Mouse (Mus musculus) layer of hippocampus, adult 9-11 months (tissue): ENCODE data around the gene Mbnl2.

Experiments
- DNase-seq: peaks from one replicate; pipeline ENCODE4 v3.0.0; 2022

Mbnl2 gene

DNA sequence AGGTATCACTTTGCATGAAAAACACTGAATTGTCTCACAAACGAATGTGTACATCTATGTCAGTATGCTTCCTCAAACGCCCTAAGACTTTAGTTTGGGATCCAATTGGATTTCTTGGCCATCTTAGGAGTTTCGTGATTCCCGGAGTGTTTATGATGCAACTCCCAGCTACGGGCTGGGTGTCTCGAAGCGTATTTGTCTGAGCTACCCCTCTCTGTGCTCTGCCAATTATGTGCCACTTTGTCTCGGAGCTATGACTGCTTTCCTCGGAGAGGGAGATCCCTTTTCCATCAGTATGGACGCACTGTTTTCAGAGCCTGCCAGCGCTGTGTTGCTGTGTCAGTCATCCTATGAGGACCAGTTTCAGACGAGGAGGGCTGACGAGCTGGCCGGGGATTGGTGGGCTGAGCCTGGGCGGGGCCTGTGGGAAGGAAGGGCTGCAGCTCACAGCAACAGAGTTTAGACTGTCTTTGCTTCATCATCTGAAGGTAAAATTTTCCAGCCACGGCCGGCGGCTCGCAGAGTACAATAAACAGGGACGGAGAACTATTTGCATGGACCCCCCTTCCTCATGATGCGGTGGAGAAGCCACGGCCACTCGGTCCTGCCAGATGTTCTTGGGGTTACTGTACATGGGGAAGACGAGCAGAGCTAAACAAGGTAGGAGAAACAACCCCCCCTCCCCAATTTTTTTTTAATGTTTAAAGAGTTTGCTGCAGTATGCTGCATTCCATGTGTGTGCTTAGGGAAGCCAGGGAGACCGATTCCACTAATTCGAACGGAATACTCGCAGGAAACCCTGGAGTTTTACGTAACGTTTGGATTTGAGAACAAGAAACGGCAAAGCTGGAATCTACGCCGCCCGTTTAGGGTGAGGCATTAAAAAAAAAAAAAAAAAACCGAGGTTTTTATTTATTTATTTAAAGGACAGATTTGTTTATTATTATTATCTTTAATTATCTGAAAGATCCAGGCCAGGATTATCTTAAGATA, at the start of gene Mbnl2:
Gene Mbnl2 (plus strand): TSS at position 424 of the 993 bp plus-strand sequence.
- DNase-seq, result peak; percentile 97

DNA sequence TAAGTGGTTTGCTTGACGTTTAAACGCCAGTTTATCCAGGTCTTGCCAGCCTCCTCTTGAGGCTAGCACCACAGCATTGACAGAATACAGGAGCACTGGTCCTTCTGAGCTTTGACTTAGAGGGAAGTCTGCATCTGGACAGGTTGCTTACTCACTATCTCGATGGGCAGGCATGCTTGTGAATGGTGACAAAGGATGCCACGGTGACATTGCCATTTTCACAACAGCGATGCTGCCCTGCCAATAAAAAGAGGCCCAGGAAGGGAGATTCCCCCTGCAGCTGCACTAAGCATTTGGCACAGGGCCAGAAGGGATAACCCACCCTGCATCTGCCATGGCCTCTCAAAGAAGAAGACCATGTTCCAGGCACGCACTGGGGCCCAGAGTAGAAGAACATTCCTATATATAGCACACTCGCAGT, 43.4 kb upstream of the Mbnl2 start:
- DNase-seq, result no peak

DNA sequence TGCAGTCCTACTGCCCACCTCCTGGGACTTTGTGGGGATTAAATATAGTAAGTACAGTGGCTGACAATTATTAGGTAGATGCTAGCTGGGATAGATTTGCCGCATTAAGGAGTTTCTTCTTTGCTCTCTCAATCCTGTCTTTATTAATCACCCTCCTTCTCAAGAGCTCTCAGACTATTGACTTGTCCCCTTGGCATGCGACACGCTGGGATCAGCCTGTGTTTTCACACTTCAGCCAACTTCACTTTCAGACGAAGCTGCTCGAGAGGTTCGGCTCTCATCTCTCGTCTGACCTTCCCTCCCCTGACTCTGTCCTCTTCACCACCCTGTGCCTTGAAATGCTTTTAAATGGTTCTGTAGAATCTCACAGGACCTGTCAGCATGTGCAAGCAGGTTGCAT, 39.9 kb upstream of the Mbnl2 start:
- no peak for DNase-seq

DNA sequence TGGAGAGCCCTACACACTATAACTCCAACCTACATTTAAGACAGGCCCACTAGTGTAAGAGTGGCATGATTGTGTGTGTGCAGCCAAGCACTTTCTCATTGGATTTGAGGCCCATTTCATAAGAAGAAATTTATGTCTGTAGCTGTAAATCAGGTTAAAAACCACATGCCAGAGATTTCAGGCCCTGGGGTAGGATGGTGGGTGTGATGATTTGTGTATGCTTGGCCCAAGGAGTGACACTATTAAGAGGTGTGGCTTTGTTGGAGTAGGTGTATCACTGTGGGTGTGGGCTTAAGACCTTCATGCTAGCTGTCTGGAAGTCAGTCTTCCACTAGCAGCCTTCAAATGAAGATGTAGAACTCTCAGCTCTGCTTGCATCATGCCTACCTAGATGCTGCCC, 37.0 kb upstream of the Mbnl2 start:
- no peak for DNase-seq

DNA sequence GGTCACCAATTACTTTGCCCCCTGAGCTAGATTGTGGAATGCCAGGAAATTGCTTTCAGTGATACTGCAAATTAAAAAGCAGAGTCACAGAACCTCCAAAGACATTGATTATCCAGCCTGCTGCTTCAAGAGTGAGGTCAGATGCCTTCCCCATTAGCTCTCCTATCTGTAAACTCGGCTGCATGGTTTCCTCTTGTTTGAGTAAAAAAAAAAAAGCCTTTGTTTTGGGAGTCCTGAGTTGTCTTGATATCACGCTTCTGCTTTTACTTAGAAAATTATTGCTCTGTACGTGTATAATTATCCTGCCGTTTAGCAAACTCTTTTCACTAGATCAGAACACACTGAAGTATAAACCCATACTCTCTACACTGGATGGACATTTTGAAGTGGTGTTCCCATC, 35.3 kb upstream of the Mbnl2 start:
- no peak for DNase-seq

DNA sequence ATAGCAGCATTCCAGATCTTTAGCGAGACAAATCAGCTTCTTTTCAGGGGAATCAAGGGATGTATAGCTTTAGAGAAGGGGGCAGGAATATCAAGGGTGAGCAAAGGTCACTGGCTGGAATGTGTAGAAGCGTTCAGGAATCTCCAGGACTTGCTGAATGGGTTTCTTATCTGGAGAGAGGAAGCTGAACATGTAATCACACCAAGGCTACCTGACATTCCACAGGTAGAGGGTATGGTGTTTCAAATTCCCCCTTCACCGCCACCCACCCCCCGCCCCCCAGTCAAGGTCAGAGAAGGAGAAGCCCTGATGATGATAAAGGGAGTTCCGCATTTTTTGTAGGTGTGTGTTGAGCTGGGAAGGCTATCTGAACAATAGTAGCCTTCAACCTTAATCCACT, 32.8 kb upstream of the Mbnl2 start:
- no peak for DNase-seq

DNA sequence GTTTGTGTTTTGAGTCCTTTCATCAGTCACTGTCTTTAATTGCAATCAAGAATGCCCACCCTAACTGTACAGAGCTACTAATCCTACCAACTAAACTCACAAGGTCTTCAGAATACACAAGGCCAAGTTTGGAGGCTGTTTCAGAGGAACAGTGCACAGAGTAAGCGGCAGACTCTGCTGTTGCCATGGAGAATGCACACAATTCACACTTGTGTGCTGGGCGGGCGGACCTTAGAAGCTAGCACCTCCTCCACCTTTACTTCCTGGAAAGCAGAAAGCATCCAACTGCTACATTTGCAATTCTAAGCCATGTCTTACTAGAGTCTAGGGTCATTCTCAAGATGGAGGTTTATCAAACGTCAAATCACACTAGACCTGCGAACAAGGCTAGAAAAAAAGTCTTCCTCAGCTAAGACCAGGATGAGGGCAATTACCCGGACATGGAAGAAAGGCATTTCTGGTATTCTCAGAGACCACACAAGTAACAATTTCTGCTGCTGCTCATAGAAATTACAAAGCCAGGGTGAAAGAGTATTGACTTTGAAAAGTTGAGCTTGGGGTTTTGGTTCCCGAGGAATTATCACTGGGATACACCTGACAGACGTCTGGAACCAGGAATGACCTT, 30.3 kb upstream of the Mbnl2 start:
- no peak for DNase-seq

DNA sequence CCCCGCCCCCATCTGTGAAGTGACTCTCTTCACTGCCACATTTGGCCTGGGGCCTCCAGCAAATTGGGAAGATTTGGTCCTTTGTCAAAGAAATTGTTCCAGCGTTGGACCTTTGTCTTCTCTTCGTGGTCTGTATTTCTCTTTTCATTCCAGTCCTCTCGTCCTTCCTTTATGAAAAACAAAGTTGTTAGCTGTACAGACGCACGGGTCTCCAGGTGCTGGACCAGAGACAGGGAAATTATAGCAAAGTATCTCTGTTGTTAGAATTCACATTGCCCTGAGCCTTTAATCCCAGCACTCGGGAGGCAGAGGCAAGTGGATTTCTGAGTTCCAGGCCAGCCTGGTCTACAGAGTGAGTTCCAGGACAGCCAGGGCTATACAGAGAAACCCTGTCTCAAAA, 22.1 kb upstream of the Mbnl2 start:
- DNase-seq, result no peak

DNA sequence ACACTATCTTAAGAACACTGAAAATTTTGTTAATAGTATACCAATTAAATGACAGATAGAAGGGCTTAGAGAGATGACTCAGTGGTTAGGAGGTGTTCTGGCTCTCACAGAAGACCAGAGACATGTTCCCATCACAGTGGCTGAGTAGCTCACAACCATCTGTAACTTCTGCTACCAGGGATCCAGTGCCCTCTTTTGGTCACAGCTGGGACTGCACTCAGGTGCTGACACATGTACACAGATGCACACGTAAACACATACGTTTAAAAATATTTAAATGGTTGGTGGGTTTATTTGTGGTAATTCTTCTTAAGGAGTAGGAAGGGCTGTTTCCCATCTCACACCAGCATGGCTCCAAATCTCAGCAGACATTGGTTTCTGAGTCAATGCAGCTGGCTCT, 19.3 kb upstream of the Mbnl2 start:
- no peak for DNase-seq

DNA sequence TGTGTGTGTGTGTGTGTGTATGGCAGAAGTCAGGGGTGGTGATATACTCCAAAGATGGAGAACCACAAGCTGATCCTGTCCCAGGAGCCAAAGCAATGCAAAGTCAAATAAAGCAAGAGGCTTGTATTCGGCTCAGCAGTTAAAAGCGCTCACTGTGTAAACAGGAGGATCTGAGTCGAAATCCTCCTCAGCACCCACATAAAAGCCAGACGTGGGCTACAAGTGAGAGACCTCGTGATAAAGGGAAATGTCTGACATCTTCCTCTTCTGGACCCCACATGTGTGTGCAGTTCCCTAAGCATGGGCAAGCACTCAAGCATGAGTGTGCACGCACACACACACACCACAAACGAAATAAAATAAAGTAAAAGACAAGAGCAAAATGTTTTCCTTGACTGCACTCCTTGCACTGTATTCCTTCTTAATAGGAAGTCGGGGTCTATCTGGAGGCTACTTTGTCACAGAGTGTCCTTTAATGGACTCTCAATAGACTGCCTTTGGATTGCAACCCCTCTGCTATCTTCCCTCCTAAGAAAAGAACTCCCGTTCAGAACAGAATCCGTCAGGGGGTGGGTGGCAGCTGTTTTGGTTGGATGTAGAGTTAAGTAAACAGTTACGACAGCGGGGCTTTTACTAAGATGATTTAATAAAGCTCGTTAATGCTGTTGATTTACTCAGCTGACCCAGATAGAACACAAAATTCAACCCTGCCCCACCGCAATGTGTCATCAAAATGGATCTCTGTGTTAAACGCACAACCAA, 18.7 kb upstream of the Mbnl2 start:
- DNase-seq, result no peak

DNA sequence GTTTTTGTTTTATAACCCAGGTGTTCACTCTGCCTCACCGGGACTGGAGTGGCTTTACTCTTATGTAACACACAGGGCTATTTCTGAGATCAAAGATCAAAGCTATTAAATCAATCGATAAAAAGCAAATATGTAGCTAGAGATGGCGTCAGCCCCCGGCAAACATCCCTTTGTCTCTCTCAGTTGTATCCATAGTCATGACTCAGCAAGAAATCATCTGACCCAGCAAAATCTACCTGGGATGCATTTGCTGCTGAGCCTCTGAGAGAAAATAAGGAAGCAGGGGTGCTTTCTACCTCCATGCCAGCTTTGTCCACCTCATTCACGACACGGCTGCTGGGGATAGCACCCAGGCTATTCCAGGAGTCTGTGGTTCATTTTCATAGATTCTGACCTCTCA, 18.0 kb upstream of the Mbnl2 start:
- no peak for DNase-seq

DNA sequence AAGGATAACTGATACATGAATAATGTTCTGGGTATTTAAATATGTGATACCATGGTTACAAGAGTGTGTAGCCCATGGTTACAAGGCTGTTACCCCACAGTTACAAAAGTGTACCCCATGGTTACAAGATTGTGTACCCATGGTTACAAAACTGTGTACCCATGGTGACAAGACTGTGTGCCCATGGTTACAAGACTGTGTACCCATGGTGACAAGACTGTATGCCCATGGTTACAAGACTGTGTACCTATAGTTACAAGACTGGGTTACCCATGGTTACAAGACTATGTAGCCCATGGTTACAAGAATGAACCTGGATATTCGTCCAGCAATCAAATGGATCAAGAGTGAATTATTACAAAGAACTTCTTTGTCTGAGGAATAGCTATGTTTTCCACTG, 16.0 kb upstream of the Mbnl2 start:
- DNase-seq, result no peak

DNA sequence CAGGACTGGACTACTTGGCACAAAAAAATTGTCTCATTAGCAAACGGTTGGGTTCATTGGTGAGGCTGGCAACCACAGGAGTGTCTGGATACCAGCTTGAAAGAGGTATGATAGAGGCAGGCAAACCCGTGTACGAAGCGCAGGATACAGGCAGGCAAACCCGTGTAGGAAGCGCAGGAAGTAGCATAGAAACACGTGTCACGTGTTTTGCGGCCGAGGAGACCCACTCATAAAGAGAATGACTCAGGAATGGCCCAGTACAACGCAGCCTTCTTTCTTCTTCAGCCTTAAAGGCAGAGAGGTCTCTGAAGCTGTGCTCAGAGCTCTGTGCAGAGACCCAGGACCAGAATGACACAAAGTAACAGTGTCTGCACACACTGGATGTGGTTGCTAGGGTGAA, 13.9 kb upstream of the Mbnl2 start:
- DNase-seq, result no peak

DNA sequence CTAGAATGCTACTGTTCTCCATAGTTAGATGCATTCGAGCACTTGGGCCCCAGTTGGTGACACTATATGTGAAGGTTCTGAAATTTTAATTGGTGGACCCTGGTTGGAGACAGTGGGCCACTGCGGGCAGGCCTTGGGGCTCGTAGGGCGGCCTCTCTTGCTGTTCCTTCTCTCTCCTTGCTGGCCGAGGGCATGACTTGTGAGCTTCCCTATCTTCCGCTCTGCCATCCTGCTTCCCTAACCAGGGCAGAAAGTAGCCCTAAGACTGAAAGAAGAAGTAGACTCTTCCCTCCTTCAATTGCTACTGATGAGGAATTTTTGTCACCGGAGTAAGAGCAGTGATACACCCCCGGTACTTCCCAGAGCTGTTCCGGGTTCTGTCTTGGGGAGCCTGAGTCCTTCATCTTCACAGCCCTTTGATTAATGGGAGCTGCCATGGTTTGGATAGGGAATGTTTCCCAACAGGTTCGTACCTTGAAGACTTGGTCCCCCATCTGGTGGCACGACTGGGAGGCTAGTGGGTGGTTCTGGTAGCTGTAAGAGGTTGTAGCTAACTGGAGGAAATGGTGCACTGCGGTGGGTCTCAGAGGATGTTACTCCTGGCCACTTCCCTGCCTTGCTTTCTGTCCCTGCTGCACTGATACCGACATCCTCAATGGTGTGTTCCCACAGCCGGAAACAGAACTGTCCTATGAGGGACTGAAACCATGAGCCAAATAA, 12.6 kb upstream of the Mbnl2 start:
- no peak for DNase-seq

DNA sequence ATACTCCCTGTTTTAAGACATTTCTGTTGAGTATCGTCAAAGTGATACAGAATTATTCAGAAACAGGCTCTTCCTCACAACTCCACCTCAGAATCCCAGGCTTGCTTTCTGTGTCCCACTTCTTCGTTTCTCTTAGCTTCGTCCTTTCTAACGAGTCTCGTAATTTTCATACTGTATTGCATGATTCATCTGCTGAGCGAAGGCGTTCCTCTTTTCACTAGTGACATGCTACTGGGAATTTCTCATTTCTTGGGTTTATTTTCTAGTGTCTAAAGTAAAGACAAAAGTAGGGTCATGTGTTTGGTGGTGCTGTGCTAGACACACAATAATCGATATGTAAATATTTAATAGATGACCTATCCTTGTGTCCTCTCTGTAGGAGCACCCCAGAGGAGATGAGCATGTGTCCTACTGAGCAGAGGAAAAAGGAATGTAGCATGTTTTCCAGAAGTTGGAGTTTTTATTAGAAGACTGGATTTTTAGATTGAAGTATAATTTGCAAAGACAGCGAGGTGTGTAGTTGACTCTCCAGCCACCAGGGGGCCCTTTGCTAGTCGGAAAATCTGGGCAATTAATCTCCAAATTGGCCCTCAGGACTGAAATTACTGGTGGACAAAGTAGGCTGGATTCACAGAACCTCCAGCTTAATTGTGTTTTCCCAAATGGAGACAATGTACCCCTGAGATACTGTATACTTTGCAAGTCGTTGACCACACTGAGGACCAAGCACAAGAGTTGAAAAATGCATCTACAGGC, 11.9 kb upstream of the Mbnl2 start:
- DNase-seq, result no peak

DNA sequence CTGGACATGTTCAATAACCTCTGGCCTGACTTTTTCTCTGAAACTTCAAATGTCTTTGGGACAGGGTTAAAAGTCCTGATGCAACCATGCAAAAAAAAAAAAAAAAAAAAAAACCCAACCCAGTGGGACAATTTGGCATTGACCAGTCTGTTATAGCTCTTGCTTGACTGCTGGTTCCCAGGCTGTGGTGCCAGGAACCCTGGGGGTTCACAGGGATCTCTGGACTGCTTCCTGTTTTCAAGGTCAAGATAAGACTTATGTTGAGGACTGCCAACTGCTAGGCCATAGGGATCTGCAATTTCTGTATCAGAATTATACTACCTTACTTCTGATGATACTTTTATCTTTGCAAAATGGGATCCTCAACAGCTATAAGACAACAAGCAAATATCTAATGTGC, 9.6 kb upstream of the Mbnl2 start:
- DNase-seq, result no peak

DNA sequence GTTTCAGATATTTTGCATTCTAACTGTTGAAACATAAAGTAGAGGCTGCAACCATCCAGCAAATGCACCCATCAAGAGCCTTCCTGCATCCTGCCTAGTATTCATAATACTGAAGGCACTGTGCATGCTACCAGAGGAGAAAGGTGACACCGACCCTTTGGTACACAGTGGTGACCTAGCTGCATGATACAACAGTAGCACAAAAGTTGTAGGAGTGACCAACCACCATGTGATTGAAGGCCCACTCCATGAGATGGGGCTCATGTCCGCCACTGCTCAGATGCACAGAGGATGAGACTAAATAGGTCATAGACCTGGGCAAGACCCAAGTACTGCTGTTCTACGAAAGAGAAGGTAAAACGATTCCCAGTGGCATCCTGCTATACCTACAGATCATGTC, 8.3 kb upstream of the Mbnl2 start:
- DNase-seq, result no peak

DNA sequence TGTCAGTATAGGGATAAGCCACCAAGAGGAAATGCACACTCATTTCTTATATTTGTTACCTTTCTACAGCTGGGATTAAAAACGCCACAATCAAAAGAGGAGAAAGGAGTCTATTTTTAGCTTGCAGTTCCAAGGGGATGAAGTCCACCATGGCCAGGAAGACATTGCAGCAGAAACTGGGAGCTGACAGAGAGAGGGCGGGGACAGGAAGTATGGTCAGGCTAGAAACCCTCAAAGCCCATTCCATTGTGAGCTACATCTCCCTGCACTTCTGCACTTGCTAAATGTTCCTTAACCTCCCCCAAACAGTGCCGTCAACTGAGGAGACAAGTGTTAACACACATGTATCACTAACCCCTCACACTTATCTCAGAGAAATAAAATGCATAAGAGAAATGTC, 5.4 kb upstream of the Mbnl2 start:
- DNase-seq, result no peak

DNA sequence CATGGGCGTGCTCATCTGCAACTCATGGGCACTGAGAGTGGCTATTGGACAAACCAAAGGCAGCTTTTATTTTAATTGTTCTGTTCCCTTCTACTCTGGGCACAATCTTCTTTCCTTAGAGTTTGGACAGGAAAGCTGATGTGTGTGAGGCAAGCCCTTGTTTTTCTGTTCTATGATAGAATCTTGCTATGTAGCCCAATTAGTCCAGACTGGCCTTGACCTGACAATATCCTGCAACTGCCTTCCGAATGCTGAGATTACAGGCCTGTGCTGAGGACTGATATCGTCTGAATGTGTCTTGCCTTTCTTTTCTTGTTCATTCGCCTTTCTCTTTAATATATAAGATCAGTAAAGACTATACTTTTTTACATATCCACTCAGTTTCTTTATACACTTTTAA, 4.8 kb upstream of the Mbnl2 start:
- no peak for DNase-seq

DNA sequence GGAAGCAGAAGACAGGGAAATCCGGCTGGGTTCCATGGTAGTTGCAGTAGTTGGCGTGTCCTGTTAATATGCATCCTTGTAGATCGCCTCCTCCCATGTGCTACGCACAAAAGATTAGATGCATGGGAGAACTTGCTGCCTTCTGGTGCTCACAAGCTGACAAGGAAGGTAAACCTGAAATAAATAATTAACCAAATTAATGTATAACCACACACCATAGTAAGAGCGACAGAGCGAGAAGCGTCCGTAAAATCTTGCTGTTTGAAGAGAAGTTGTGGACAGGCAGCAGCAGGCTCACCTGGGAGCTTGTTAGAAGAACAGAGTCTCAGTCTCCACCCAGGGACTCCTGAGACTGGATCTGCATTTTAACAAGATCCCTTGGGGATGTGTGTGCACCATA, 4.4 kb upstream of the Mbnl2 start:
- DNase-seq, result no peak

DNA sequence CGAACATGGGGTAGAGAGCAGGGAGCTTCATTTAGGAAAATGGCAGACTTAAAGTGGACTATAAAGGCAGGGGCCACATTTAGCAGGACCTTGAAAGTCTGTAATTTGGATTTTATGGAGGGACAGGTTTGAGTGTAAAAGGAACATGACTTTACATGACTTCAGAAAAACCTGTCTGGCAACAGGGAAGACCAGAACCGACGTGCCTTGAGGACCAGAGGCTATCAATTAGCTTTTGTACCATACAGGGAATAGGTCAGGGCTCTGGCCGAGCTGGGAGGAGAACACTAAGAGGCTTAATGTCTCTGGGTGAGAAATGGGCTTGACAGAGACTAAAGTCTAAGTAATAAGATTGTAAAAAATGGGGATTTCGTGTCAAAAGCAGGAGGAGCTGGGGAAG, 1.7 kb upstream of the Mbnl2 start:
- DNase-seq, result no peak

DNA sequence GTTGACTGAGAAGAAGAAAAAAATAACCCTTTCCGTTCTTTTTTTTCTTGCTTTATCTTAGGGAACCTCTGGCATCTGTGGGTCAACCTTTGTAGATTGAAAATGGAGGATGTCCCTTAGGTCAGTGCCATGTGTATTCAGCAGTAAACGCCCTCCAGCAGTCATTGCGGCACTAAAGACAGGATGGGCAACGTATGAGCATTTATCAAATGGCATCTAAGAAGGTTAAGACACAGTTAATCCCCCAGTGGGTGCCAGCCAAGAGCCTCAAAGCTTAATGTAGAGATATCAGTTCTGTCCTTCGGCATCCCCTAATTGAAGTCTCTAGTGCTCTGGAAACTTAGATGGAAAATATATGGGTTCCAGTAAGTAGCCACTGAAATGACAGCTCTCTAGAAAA, 723 bp upstream of the Mbnl2 start:
- DNase-seq, result no peak
